Mouse (Mus musculus) adrenal gland, postnatal 36 days (tissue): ENCODE results near the gene Zfp91. TPM values are rescaled to one million over a fixed set of nuclear protein-coding genes. Genes with fewer than 3 reads are reported as not detected.

Experiments
- total RNA-seq, 2 experiments: library from RNA; stranded (reverse); gene quantifications; 2 replicates each; pipeline ENCODE4 v1.2.3; 2021

The Zfp91 gene
- total RNA-seq, 2 experiments from 2014 or later = 72.7 to 88.4 TPM

Other genes starting within 250 kb of the Zfp91 start
- gene Gm4952, start 196.2 kb downstream of the Zfp91 start, total RNA-seq = under 1 TPM in 1 of 2 experiments, not detected in 1; 0.53 TPM
- under 1 TPM in 1 of 2 experiments, not detected in 1; 0.33 TPM for gene Glyat, start 162.8 kb downstream of the Zfp91 start, total RNA-seq
- gene Olfr1442, start 125.7 kb downstream of the Zfp91 start, total RNA-seq = not detected
- not detected for gene Olfr1443, start 118.0 kb downstream of the Zfp91 start, total RNA-seq
- gene Keg1, start 100.3 kb downstream of the Zfp91 start, total RNA-seq = not detected
- gene Cntf, start 30.5 kb downstream of the Zfp91 start, total RNA-seq = 1 to 10 TPM; 1.6 to 2.8 TPM
- 1 to 10 TPM; 1.6 to 1.8 TPM for gene Lpxn, start 67 bp upstream of the Zfp91 start, total RNA-seq
- gene Gm5244, start 50.6 kb upstream of the Zfp91 start, total RNA-seq = not detected
- gene Olfr1444, start 61.2 kb upstream of the Zfp91 start, total RNA-seq = not detected
- gene Olfr1445, start 87.7 kb upstream of the Zfp91 start, total RNA-seq = not detected
- not detected for gene Olfr1446, start 97.4 kb upstream of the Zfp91 start, total RNA-seq
- gene Olfr1447, start 107.6 kb upstream of the Zfp91 start, total RNA-seq = not detected
- not detected for gene Olfr1448, start 128.3 kb upstream of the Zfp91 start, total RNA-seq
- gene Olfr1449, start 134.7 kb upstream of the Zfp91 start, total RNA-seq = not detected
- not detected for gene Olfr1450, start 154.1 kb upstream of the Zfp91 start, total RNA-seq
- not detected for gene Olfr1451, start 198.9 kb upstream of the Zfp91 start, total RNA-seq
- gene Olfr1453, start 232.2 kb upstream of the Zfp91 start, total RNA-seq = not detected